Mouse (Mus musculus) CH12.LX (cell line): ENCODE measurements around the gene Spata2. TPM values are rescaled to one million over a fixed set of nuclear protein-coding genes. Genes with fewer than 3 reads are reported as not detected.

Experiments
- DNase-seq: peaks from one replicate; pipeline ENCODE4 v3.0.0-alpha.2; 2013; ENCODE audit errors: extremely low read depth
- H3K27ac ChIP-seq: 2 replicates; pipeline ENCODE4 v1.5.1; 2012; ENCODE audit warnings: low read depth, mild to moderate bottlenecking, control low read depth, moderate library complexity; ENCODE audit not compliant: insufficient read depth
- H3K27me3 ChIP-seq: replicated peaks from 2 replicates; pipeline ENCODE3; 2012; ENCODE audit warnings: inconsistent platforms
- H3K36me3 ChIP-seq, 2 experiments: replicated peaks in 1 of 2; 2 replicates each; pipeline versions ENCODE3 to v1.6.1; 2012; ENCODE audit warnings: inconsistent platforms in 1 of 2, low read length in 1 of 2, mild to moderate bottlenecking in 1 of 2, mixed read lengths in 1 of 2, moderate library complexity in 1 of 2; ENCODE audit not compliant: control insufficient read depth in 1 of 2, insufficient read depth in 1 of 2
- H3K4me1 ChIP-seq, 2 experiments: 2 replicates each; pipeline ENCODE4 v1.6.1; 2012; ENCODE audit warnings: inconsistent platforms in 1 of 2, moderate library complexity in 1 of 2; ENCODE audit not compliant: insufficient read depth in 2 of 2, control insufficient read depth in 1 of 2
- H3K4me2 ChIP-seq: 2 replicates; pipeline ENCODE4 v1.6.1; 2012; ENCODE audit warnings: low read depth, mild to moderate bottlenecking, control low read depth; ENCODE audit not compliant: poor library complexity, insufficient read depth, severe bottlenecking
- H3K4me3 ChIP-seq, 3 experiments: fragments of 150-350 bp in 1 of 3; sonication (generic) in 1 of 3; replicated peaks in 1 of 3; 2 replicates each; pipeline versions ENCODE3 to v1.5.1; 2011 to 2012; ENCODE audit warnings: low read depth in 2 of 3, low read length in 2 of 3, mild to moderate bottlenecking in 2 of 3, moderate library complexity in 2 of 3, control low read depth in 1 of 3, improper control_type of control experiment in 1 of 3, inconsistent platforms in 1 of 3, mixed read lengths in 1 of 3; ENCODE audit not compliant: poor library complexity in 1 of 3
- H3K79me2 ChIP-seq: replicated peaks from 2 replicates; pipeline ENCODE4 v1.6.1; 2012; ENCODE audit warnings: mild to moderate bottlenecking, moderate library complexity; ENCODE audit not compliant: control insufficient read depth, poor library complexity, insufficient read depth, severe bottlenecking; ENCODE audit errors: extremely low read depth
- H3K9ac ChIP-seq: 2 replicates; pipeline ENCODE4 v1.6.1; 2012; ENCODE audit warnings: low read depth, mild to moderate bottlenecking, control low read depth, moderate library complexity; ENCODE audit not compliant: insufficient read depth
- H3K9me3 ChIP-seq: replicated peaks from 2 replicates; pipeline ENCODE3; 2012; ENCODE audit warnings: low read length, inconsistent platforms, mixed read lengths
- JUND ChIP-seq: conservative IDR thresholded peaks from 2 replicates; pipeline ENCODE4 v1.6.1; 2011; ENCODE audit warnings: low read depth, low read length, improper control_type of control experiment
- MYC ChIP-seq: IDR thresholded peaks from 2 replicates; pipeline ENCODE4 v1.6.1; 2011; ENCODE audit warnings: low read depth, mild to moderate bottlenecking, improper control_type of control experiment, low read length
- NRF1 ChIP-seq: IDR thresholded peaks from 2 replicates; pipeline ENCODE4 v1.6.1; 2014; ENCODE audit warnings: low read depth, mild to moderate bottlenecking, inconsistent platforms, low read length, improper control_type of control experiment, moderate library complexity
- SIN3A ChIP-seq: IDR thresholded peaks from 2 replicates; pipeline ENCODE4 v1.6.1; 2012; ENCODE audit warnings: low read length, improper control_type of control experiment, inconsistent platforms
- TBP ChIP-seq: conservative IDR thresholded peaks from 2 replicates; pipeline ENCODE4 v1.6.1; 2011; ENCODE audit warnings: low read depth, low read length, improper control_type of control experiment
- ZKSCAN1 ChIP-seq: IDR thresholded peaks from 2 replicates; pipeline ENCODE4 v1.6.1; 2012; ENCODE audit warnings: low read depth, inconsistent platforms, low read length, improper control_type of control experiment, borderline replicate concordance
- ZNF384 ChIP-seq: IDR thresholded peaks from 2 replicates; pipeline ENCODE4 v1.6.1; 2012; ENCODE audit warnings: low read depth, low read length, improper control_type of control experiment, inconsistent platforms
- dilution Hi-C: fragments of 300-500 bp; cut with MboI; formaldehyde crosslinking; loops from 2 replicates; pipeline ENCODE4 v1.14.3; 2020; ENCODE audit warnings: low sequenced_read_pairs; ENCODE audit not compliant: extremely low pct_unique_long_range_greater_than_20kb, extremely low pct_ligation_motif_present
- in situ Hi-C: fragments of 300-500 bp; cut with MboI; formaldehyde crosslinking; loops from 3 replicates; pipeline ENCODE4 v1.14.3; 2019; ENCODE audit warnings: low sequenced_read_pairs, low pct_ligation_motif_present, low pct_unique_long_range_greater_than_20kb, mixed read lengths
- polyA plus RNA-seq: library from polyadenylated mRNA; unstranded; fragments of >175 nt; gene quantifications from 2 replicates; pipeline ENCODE4 v1.2.1, GENCODE M21; 2012; ENCODE audit warnings: low read depth; ENCODE audit not compliant: insufficient read length
- total RNA-seq, 2 experiments: library from RNA; depleted of rRNA; stranded (reverse); fragments of 300-350 nt in 1 of 2; fragments of >200 nt in 1 of 2; gene quantifications; 2 replicates each; pipeline ENCODE4 v1.2.3; 2012 to 2014

The Spata2 gene
- total and polyA plus RNA-seq, 3 experiments = 9.1 to 22.8 (median 10.5) TPM

DNA sequence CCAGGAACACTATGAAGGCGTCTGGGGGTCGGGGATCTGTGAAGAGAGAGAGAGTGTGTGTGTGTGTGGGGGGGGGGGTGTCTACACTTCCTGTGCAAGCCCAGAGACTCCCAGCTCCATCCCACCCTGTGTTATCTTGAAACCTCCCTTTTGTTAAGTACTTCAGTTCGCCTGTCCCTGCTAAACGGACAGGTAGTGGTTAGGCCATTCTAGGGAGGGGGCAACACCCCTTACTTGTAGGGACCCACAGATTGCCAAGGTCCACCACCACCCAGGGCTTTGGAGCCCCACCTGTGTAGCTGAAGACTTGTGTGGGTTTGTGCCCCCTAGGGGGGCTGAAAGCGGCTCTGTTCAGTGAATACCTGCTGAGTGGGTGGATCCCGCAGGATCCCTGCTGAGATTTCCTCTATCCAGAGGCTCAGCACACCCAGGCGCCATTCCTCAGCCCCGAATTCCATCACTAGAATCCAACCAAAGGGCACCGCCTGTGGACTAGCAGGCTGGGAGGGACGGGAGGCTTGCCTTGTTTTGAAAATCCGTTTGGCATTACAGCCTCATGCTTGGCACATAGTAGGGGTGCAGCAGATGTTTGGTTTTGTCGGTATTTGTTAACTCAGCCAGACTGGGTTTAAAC, 47.9 kb upstream of the Spata2 start:
- H3K9ac ChIP-seq = no peak overlapping the region
- H3K9me3 ChIP-seq = no peaks in the 10 kb centered on the region
- dilution Hi-C loops (no loop called here), in situ Hi-C loops (no loop called here)
- DNase-seq = no peak
- H3K4me1 ChIP-seq = peaks cover 18 to 64% of the 10 kb centered on the region in 2 experiments
- TF ChIP-seq ZNF384 (no peak), ZKSCAN1 (peak; percentile 39; the same call in 1 of the 2 replicates)
- peak overlapping the region in 2 of 3 experiments; percentile 27 to 79 for H3K4me3 ChIP-seq
- peaks cover 19 to 53% of the 10 kb centered on the region in 2 experiments for H3K36me3 ChIP-seq
- H3K4me2 ChIP-seq = no peak overlapping the region
- H3K27me3 ChIP-seq = no peaks in the 10 kb centered on the region
- H3K27ac ChIP-seq = no peak overlapping the region
- peaks cover 7% of the 10 kb centered on the region for H3K79me2 ChIP-seq

DNA sequence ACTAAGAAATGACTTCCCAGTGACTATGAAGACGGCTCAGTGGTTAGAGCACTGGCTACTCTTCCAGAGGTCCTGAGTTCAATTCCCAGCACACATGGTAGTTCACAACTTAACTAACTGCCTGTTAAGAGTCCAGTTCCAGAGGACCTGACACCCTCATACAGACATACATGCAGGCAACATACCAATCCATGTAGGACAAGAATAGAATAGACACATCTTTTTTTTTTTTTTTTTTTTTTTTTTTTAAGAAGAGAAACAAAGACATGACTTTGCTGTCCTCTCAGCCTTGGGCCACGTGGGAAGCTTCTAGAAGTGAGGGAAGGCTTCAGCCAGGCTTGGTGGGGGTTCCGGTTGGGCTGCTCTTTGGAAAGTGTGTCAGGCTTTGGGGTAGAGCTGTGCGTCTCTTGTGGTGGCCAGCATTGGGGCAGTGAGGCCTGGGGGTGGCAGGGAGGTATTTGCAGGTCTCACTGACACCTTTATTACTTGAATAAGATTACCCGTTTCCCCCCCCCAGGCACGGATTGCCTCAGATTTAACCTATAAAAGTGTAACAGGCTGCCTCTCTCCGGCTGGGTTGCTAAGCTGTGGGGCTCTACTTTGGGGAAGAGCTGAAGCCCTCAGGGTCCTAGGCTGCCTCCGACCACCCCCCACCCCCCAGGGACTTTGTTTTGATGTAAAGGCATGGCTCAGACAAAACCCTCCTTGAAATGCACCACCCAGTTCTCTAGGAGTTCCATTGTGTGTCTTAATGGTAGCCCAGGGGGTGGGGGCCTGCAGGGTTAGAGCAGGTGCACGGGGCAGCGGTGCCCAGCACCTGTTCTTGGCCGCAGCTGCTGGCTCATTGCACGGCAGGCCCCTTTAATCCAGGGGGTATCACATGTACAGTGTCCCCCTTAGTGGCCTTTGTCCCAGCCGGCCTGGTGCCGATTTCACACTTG, 47.1 kb upstream of the Spata2 start:
- dilution Hi-C loops (no loop called here), in situ Hi-C loops (loop anchor here (10.0 kb wide), 1 partner anchor 365 kb away; no protein-coding TSS in a partner anchor)
- H3K9ac ChIP-seq = no peak overlapping the region
- no peak for DNase-seq
- H3K36me3 ChIP-seq = peaks cover 19 to 53% of the 10 kb centered on the region in 2 experiments
- TF ChIP-seq NRF1 = no peak
- 0 out of 2 replicates have a peak, but pooled peaks have one; percentile 23 for TF ChIP-seq MYC
- TF ChIP-seq ZNF384 = peak; percentile 65
- H3K79me2 ChIP-seq = peaks cover 7% of the 10 kb centered on the region
- no peaks in the 10 kb centered on the region for H3K27me3 ChIP-seq
- peak overlapping the region; percentile 54 to 79 (median 61) for H3K4me3 ChIP-seq
- H3K4me2 ChIP-seq = peak overlapping the region; percentile 73; the same call in 1 of the 2 replicates
- H3K9me3 ChIP-seq = no peaks in the 10 kb centered on the region
- peaks cover 18 to 64% of the 10 kb centered on the region in 2 experiments for H3K4me1 ChIP-seq
- no peak overlapping the region for H3K27ac ChIP-seq

DNA sequence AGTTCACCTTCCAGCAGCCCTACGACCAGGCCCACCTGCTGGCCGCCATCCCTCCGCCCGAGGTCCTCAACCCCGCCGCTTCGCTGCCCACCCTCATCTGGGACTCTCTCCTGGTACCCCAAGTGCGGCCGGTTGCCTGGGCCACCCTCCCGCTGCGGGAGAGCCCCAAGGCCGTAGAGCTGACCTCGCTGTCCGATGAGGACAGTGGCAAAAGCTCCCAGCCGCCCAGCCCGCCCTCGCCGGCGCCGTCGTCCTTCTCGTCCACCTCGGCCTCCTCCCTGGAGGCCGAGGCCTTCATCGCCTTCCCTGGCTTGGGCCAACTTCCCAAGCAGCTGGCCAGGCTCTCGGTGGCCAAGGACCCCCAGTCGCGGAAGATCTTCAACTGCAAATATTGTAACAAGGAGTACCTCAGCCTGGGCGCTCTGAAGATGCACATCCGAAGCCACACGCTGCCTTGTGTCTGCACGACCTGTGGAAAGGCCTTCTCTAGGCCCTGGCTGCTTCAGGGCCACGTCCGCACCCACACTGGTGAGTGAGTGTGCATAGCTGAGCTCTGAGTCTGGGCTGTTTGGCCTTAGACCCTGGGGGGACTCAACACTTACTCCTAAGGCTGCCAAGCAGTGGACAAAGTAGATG, 46.1 kb upstream of the Spata2 start:
- no peaks in the 10 kb centered on the region for H3K9me3 ChIP-seq
- H3K36me3 ChIP-seq = peaks cover 19 to 50% of the 10 kb centered on the region in 2 experiments
- in situ Hi-C loops = loop anchor here (10.0 kb wide), 1 partner anchor 366 kb away; no protein-coding TSS in a partner anchor
- DNase-seq = no peak
- TF ChIP-seq SIN3A (peak; percentile 14; the same call in 1 of the 2 replicates), TBP (no peak), JUND (no peak), NRF1 (no peak), ZKSCAN1 (no peak)
- H3K4me3 ChIP-seq = peak overlapping the region; percentile 54 to 79 (median 61)
- peaks cover 7% of the 10 kb centered on the region for H3K79me2 ChIP-seq
- peak overlapping the region; percentile 81 for H3K9ac ChIP-seq
- H3K4me2 ChIP-seq = peak overlapping the region; percentile 73
- dilution Hi-C loops = no loop called here
- H3K27me3 ChIP-seq = no peaks in the 10 kb centered on the region
- no peak overlapping the region for H3K27ac ChIP-seq
- peaks cover 18 to 57% of the 10 kb centered on the region in 2 experiments for H3K4me1 ChIP-seq
